In the genomic region with DNA sequence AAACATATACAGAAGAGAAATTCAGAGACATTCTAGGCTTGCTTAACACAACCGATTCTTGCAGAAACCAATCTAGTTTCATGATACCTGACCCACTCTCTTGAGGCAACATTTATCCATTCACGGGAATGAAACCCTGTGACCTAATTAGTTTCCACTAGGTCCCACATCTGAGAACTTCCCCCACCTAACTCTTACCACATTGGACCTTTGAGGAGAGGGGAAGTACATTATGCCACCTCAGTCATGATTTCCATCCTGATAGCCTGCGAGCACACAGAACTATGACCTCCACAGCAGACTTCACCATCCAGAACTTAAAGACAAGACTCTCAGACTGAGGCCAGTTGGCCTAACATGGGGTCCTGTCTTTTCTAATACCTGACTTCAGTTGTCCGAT, we compare ENCODE assay signal across 20 mouse cellular contexts.
DNase-seq lines count a peak whose midpoint lies in the region; ATAC-seq and TF ChIP-seq lines count a peak whose summit lies in the region.
"Had no signal": no experiment of that assay in that cellular context is flagged by ENCODE, and none has a peak within 500 bp of the region (broad histone marks: within the 10 kb centered on the region; RNA-seq: fewer than 3 reads in every experiment).

No protein-coding gene starts in this region.

- no peaks in the 10 kb centered on the region for H3K27me3 ChIP-seq in forebrain, postnatal 0 days (ENCODE audit: insufficient read depth, low read length)
- H3K27me3 ChIP-seq: embryonic facial prominence, embryonic 13.5 days; forebrain, embryonic 12.5 days; hindbrain, embryonic 13.5 days had no signal

- no peak overlapping the region for H3K27ac ChIP-seq in forebrain, postnatal 0 days (ENCODE audit: low read depth, low read length)
- H3K27ac ChIP-seq: embryonic facial prominence, embryonic 13.5 days; forebrain, embryonic 12.5 days; gastrocnemius, adult 2 months; hindbrain, embryonic 13.5 days; hindbrain, postnatal 0 days had no signal

- peak; percentile 38 for DNase-seq in CD4-positive, CD25-positive, alpha-beta regulatory T cell, adult 2 months (ENCODE audit: low read depth, low spot score)
- DNase-seq in kidney, adult 11 months = no peak
- DNase-seq in MN1 (ENCODE audit: low spot score) = no peak
- no peak for DNase-seq in forebrain, postnatal 0 days
- DNase-seq: adrenal gland, postnatal 10 days; B cell, adult 2 months; cerebellum, adult 11-12 months; cerebellum, adult 9-10 months; cerebellum, postnatal 25 days; gastrocnemius, adult 2 months; heart, postnatal 10 days; heart, postnatal 4 days; kidney, adult 18-20 months had no signal

- H3K9ac ChIP-seq in forebrain, postnatal 0 days = no peak overlapping the region
- H3K9ac ChIP-seq: embryonic facial prominence, embryonic 13.5 days; forebrain, embryonic 12.5 days; hindbrain, embryonic 13.5 days had no signal

- no peaks in the 10 kb centered on the region for H3K4me1 ChIP-seq in forebrain, postnatal 0 days (ENCODE audit: insufficient read depth)
- H3K4me1 ChIP-seq: forebrain, embryonic 12.5 days; hindbrain, embryonic 13.5 days had no signal

- no peaks in the 10 kb centered on the region for H3K36me3 ChIP-seq in forebrain, postnatal 0 days (ENCODE audit: insufficient read depth)
- H3K36me3 ChIP-seq: embryonic facial prominence, embryonic 13.5 days; forebrain, embryonic 12.5 days; G1E; hindbrain, embryonic 13.5 days had no signal

- no peak for TF ChIP-seq CTCF in forebrain, postnatal 0 days (IDR thresholded peaks at IDR 0.05; ENCODE audit: low read depth)

- H3K4me2 ChIP-seq in forebrain, postnatal 0 days (ENCODE audit: low read depth) = no peak overlapping the region
- H3K4me2 ChIP-seq: embryonic facial prominence, embryonic 13.5 days; forebrain, embryonic 12.5 days; hindbrain, embryonic 13.5 days had no signal

- no peak overlapping the region for H3K4me3 ChIP-seq in forebrain, postnatal 0 days (ENCODE audit: low read depth, low read length)
- H3K4me3 ChIP-seq: embryonic facial prominence, embryonic 13.5 days; forebrain, embryonic 12.5 days; gastrocnemius, adult 2 months; hindbrain, embryonic 13.5 days had no signal

- no peaks in the 10 kb centered on the region for H3K9me3 ChIP-seq in forebrain, postnatal 0 days (ENCODE audit: low read length)
- H3K9me3 ChIP-seq: embryonic facial prominence, embryonic 13.5 days; forebrain, embryonic 12.5 days; hindbrain, embryonic 13.5 days had no signal

- ATAC-seq in common myeloid progenitor, adult 5-6 weeks (replicated peaks; ENCODE audit: low read depth, poor library complexity, severe bottlenecking) = peak; percentile 74
- ATAC-seq in inflammation-experienced regulatory T-cells, adult 6 months = peak; percentile 73
- no peak for ATAC-seq in forebrain, postnatal 0 days
- ATAC-seq: hindbrain, postnatal 0 days had no signal

- 91% methylated on average over 4 of the region's 4 CpGs for WGBS in forebrain, postnatal 0 days
